Mouse (Mus musculus) ES-CJ7 (cell line): Measurements from ENCODE around the gene Slc16a4.

Source experiments
- DNase-seq: peaks from one replicate; pipeline ENCODE4 v3.0.0; 2011; ENCODE audit warnings: low read depth, low spot score

The Slc16a4 gene

GRCm38 (mm10) chr3:107290764-107291381 is at the start of gene Slc16a4:
Slc16a4 (plus strand) TSS chr3:107291230.
- peak; percentile 75 for DNase-seq

GRCm38 (mm10) chr3:107241389-107242094 is 49.5 kb upstream of the Slc16a4 start:
- DNase-seq, result no peak

GRCm38 (mm10) chr3:107246876-107247275 is 44.2 kb upstream of the Slc16a4 start:
- no peak for DNase-seq

- no peak for DNase-seq
Measured at GRCm38 (mm10) chr3:107249042-107249441, 42.0 kb upstream of the Slc16a4 start.

GRCm38 (mm10) chr3:107250320-107250719 is 40.7 kb upstream of the Slc16a4 start:
- DNase-seq, result no peak

GRCm38 (mm10) chr3:107252035-107252434 is 39.0 kb upstream of the Slc16a4 start:
- DNase-seq, result no peak

- no peak for DNase-seq
Measured at GRCm38 (mm10) chr3:107253925-107254324, 37.1 kb upstream of the Slc16a4 start.

- no peak for DNase-seq
Measured at GRCm38 (mm10) chr3:107255992-107256391, 35.0 kb upstream of the Slc16a4 start.

- no peak for DNase-seq
Measured at GRCm38 (mm10) chr3:107256724-107257123, 34.3 kb upstream of the Slc16a4 start.

- DNase-seq, result no peak
Measured at GRCm38 (mm10) chr3:107257924-107258323, 33.1 kb upstream of the Slc16a4 start.

- DNase-seq, result no peak
Measured at GRCm38 (mm10) chr3:107260956-107261850, 29.8 kb upstream of the Slc16a4 start.

GRCm38 (mm10) chr3:107261851-107262165 is 29.2 kb upstream of the Slc16a4 start:
- no peak for DNase-seq

GRCm38 (mm10) chr3:107266814-107267345 is 24.1 kb upstream of the Slc16a4 start:
- no peak for DNase-seq

- no peak for DNase-seq
Measured at GRCm38 (mm10) chr3:107272433-107272832, 18.6 kb upstream of the Slc16a4 start.

- DNase-seq, result peak; percentile 62
Measured at GRCm38 (mm10) chr3:107273820-107274219, 17.2 kb upstream of the Slc16a4 start.

- no peak for DNase-seq
Measured at GRCm38 (mm10) chr3:107275351-107275750, 15.7 kb upstream of the Slc16a4 start.

GRCm38 (mm10) chr3:107275996-107276395 is 15.0 kb upstream of the Slc16a4 start:
- DNase-seq, result peak; percentile 62

GRCm38 (mm10) chr3:107276626-107277025 is 14.4 kb upstream of the Slc16a4 start:
- DNase-seq, result no peak

GRCm38 (mm10) chr3:107278479-107279269 is 12.4 kb upstream of the Slc16a4 start, which contains the start of gene Lamtor5:
Lamtor5 (plus strand) TSS chr3:107278858.
- peak; percentile 87 for DNase-seq

GRCm38 (mm10) chr3:107286123-107286522 is 4.9 kb upstream of the Slc16a4 start:
- DNase-seq, result no peak

GRCm38 (mm10) chr3:107287346-107287745 is 3.7 kb upstream of the Slc16a4 start:
- no peak for DNase-seq
